Mouse (Mus musculus) testis, adult 2 months (tissue): ENCODE results near the gene Plch2. TPM values are rescaled to one million over a fixed set of nuclear protein-coding genes. Genes with fewer than 3 reads are reported as not detected.
A peak's percentile ranks its signal among the peaks of the same experiment; 100 is the strongest.

ENCODE experiments used
- H3K27ac ChIP-seq: fragments of 200-500 bp; 2 replicates; pipeline ENCODE4 v1.5.1; 2012; ENCODE audit warnings: low read depth, low read length; ENCODE audit not compliant: control insufficient read depth, insufficient read depth
- H3K27me3 ChIP-seq: fragments of 200-500 bp; 2 replicates; pipeline ENCODE4 v1.6.1; 2012; ENCODE audit warnings: mild to moderate bottlenecking, low read length, moderate library complexity; ENCODE audit not compliant: control insufficient read depth, insufficient read depth
- H3K36me3 ChIP-seq: fragments of 200-500 bp; 2 replicates; pipeline ENCODE4 v1.6.1; 2012; ENCODE audit warnings: mild to moderate bottlenecking, low read length; ENCODE audit not compliant: control insufficient read depth, insufficient read depth
- H3K4me1 ChIP-seq: fragments of 200-500 bp; 2 replicates; pipeline ENCODE4 v1.6.1; 2012; ENCODE audit warnings: low read length; ENCODE audit not compliant: control insufficient read depth, insufficient read depth
- H3K4me3 ChIP-seq: fragments of 200-500 bp; 2 replicates; pipeline ENCODE4 v1.5.1; 2012; ENCODE audit warnings: low read depth, mild to moderate bottlenecking, low read length, moderate library complexity, mixed read lengths; ENCODE audit not compliant: control insufficient read depth
- CTCF ChIP-seq: fragments of 200-500 bp; IDR thresholded peaks from 2 replicates; pipeline ENCODE4 v1.5.1; 2012; ENCODE audit warnings: low read depth, mild to moderate bottlenecking, inconsistent platforms, low read length, moderate library complexity; ENCODE audit not compliant: control insufficient read depth, insufficient read depth, insufficient replicate concordance
- POLR2A ChIP-seq: fragments of 200-500 bp; IDR thresholded peaks from 2 replicates; pipeline ENCODE4 v1.6.1; 2012; ENCODE audit warnings: low read depth, mild to moderate bottlenecking, inconsistent platforms, low read length, moderate library complexity; ENCODE audit not compliant: control insufficient read depth
- polyA plus RNA-seq: library from polyadenylated mRNA; depleted of rRNA; stranded (reverse); fragments of >200 nt; gene quantifications from 2 replicates; pipeline ENCODE4 v1.2.3, GENCODE M21; 2012

Gene Plch2
- polyA plus RNA-seq, 1 experiment: 1.9 TPM

GRCm38 (mm10) chr4:155070921-155071320 lies 14.3 kb upstream of the Plch2 start:
- TF ChIP-seq POLR2A: no peak
- TF ChIP-seq CTCF: no peak
- no peaks in the 10 kb centered on the region for H3K27me3 ChIP-seq
- no peak overlapping the region for H3K27ac ChIP-seq
- H3K36me3 ChIP-seq: peaks cover 4% of the 10 kb centered on the region
- H3K4me3 ChIP-seq: no peak overlapping the region
- peaks cover 11% of the 10 kb centered on the region for H3K4me1 ChIP-seq

- TF ChIP-seq POLR2A (no peak), CTCF (no peak)
- H3K36me3 ChIP-seq: peaks cover 4% of the 10 kb centered on the region
- H3K4me3 ChIP-seq: no peak overlapping the region
- peaks cover 16% of the 10 kb centered on the region for H3K4me1 ChIP-seq
- no peaks in the 10 kb centered on the region for H3K27me3 ChIP-seq
- no peak overlapping the region for H3K27ac ChIP-seq
These were observed 13.6 kb upstream of the Plch2 start for GRCm38 (mm10) chr4:155070199-155070598.

GRCm38 (mm10) chr4:155069191-155069590 lies 12.6 kb upstream of the Plch2 start:
- Histone ChIP-seq H3K36me3 (peaks cover 4% of the 10 kb centered on the region), H3K27ac (no peak overlapping the region), H3K4me3 (no peak overlapping the region), H3K27me3 (no peaks in the 10 kb centered on the region), H3K4me1 (peaks cover 16% of the 10 kb centered on the region)
- no peak for TF ChIP-seq CTCF
- no peak for TF ChIP-seq POLR2A

- H3K4me3 ChIP-seq: no peak overlapping the region
- TF ChIP-seq POLR2A: no peak
- TF ChIP-seq CTCF: no peak
- H3K4me1 ChIP-seq: peaks cover 16% of the 10 kb centered on the region
- H3K36me3 ChIP-seq: peaks cover 1% of the 10 kb centered on the region; the same call in 1 of the 2 replicates
- H3K27me3 ChIP-seq: no peaks in the 10 kb centered on the region
- no peak overlapping the region for H3K27ac ChIP-seq
These were observed 11.9 kb upstream of the Plch2 start for GRCm38 (mm10) chr4:155068357-155068972.

- Histone ChIP-seq H3K27ac (peak within 1 kb of the TSS; percentile 25), H3K36me3 (peaks cover 1% of the 10 kb centered on the region; the same call in 1 of the 2 replicates), H3K4me3 (peak within 1 kb of the TSS; percentile 79), H3K27me3 (no peaks in the 10 kb centered on the region), H3K4me1 (peaks cover 16% of the 10 kb centered on the region)
- TF ChIP-seq CTCF: no peak
- peak; percentile 57; the same call in 1 of the 2 replicates for TF ChIP-seq POLR2A
These were observed 10.4 kb upstream of the Plch2 start, which contains the start of gene Pex10 for GRCm38 (mm10) chr4:155066834-155067522. Pex10 (plus strand) TSS chr4:155067016.

GRCm38 (mm10) chr4:155065970-155066833 lies 9.6 kb upstream of the Plch2 start:
- Histone ChIP-seq H3K4me1 (peaks cover 16% of the 10 kb centered on the region), H3K27me3 (no peaks in the 10 kb centered on the region), H3K27ac (peak overlapping the region; percentile 25), H3K36me3 (no peaks in the 10 kb centered on the region), H3K4me3 (peak overlapping the region; percentile 63)
- TF ChIP-seq CTCF (peak; percentile 2; the same call in 1 of the 2 replicates), POLR2A (no peak)

- no peaks in the 10 kb centered on the region for H3K36me3 ChIP-seq
- H3K4me1 ChIP-seq: peaks cover 16% of the 10 kb centered on the region
- TF ChIP-seq POLR2A (no peak), CTCF (no peak)
- H3K27ac ChIP-seq: no peak overlapping the region
- no peaks in the 10 kb centered on the region for H3K27me3 ChIP-seq
- H3K4me3 ChIP-seq: no peak overlapping the region
These were observed 7.9 kb upstream of the Plch2 start for GRCm38 (mm10) chr4:155064474-155064873.
